Mouse (Mus musculus): ENCODE data around the gene Bhmt. TPM values are rescaled to one million over a fixed set of nuclear protein-coding genes. Genes with fewer than 3 reads are reported as not detected.

Bhmt gene
- polyA plus RNA-seq, 1 experiment from 2014 or later, result 0.11 TPM

DNA sequence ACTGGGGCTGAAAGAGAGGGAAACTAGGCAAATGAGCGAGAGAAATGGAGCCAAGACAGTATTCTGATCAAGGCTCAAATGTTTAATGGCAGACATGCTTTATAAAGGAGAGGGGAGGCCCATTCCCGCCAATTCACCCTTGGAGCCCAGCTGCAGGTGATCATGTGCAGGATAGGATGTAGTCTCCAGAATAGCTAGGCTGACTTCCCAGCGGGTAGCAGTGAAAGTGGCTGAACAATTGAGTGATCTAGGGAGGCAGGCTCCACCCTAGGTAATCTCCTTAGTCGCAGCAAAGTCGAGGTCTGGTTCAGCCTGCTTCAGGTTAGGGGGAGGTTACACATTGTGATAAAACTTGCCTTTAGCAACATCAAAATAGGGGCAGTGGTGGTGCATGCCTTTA lies 57.3 kb downstream of the Bhmt start:
- Histone ChIP-seq H3K36me3 (ENCODE audit: control insufficient read depth, insufficient read depth, low read length) (no peaks in the 10 kb centered on the region), H3K4me3 (ENCODE audit: low read length) (no peak overlapping the region), H3K27ac (ENCODE audit: low read length) (no peak overlapping the region), H3K27me3 (ENCODE audit: control insufficient read depth, insufficient read depth, low read depth, low read length) (no peaks in the 10 kb centered on the region), H3K9me3 (ENCODE audit: control insufficient read depth, low read length) (no peaks in the 10 kb centered on the region), H3K9ac (ENCODE audit: low read length) (no peak overlapping the region), H3K4me2 (ENCODE audit: low read depth, low read length) (no peak overlapping the region), H3K4me1 (replicated peaks; ENCODE audit: control insufficient read depth, insufficient read depth, low read length) (no peaks in the 10 kb centered on the region)
- WGBS, result 85% methylated on average over 5 of the region's 5 CpGs
- no peak for ATAC-seq (ENCODE audit: low read depth)

DNA sequence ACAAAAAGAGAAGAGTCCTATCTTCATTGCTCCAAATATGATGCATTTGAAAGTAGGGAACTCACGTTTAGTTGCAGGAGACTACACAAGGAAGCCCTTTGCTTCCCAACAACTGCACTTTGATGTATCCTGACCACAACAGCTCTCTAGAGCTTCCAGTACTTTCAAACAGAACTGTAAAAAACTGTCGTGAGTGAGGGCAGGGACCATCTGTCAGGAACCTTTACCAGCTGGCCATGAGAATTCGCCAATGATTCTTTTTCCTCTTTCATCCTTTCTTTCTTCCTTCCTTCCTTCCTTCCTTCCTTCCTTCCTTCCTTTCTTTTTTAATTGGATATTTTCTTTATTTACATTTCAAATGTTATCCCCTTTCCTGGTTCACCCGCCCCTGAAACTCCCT lies 68.1 kb downstream of the Bhmt start:
- Histone ChIP-seq H3K4me1 (replicated peaks; ENCODE audit: control insufficient read depth, insufficient read depth, low read length) (no peaks in the 10 kb centered on the region), H3K9me3 (ENCODE audit: control insufficient read depth, low read length) (no peaks in the 10 kb centered on the region), H3K27ac (ENCODE audit: low read length) (no peak overlapping the region), H3K9ac (ENCODE audit: low read length) (no peak overlapping the region), H3K27me3 (ENCODE audit: control insufficient read depth, insufficient read depth, low read depth, low read length) (no peaks in the 10 kb centered on the region), H3K4me3 (ENCODE audit: low read length) (no peak overlapping the region), H3K4me2 (ENCODE audit: low read depth, low read length) (no peak overlapping the region), H3K36me3 (ENCODE audit: control insufficient read depth, insufficient read depth, low read length) (no peaks in the 10 kb centered on the region)
- ATAC-seq (ENCODE audit: low read depth), result no peak
- WGBS, result 46% methylated on average over 4 of the region's 4 CpGs

Other genes with a start within 250 kb of the Bhmt start
- gene Jmy, start 138.2 kb downstream of the Bhmt start, polyA plus RNA-seq (2015; fragmentation: Nextera tagmentation; extraction: Ambion mirVana), result 3.4 and 3.6 TPM in 2 replicates
- 0.10 and 0.52 TPM in 2 replicates for gene Bhmt2, start 36.3 kb upstream of the Bhmt start, polyA plus RNA-seq (2015; fragmentation: Nextera tagmentation; extraction: Ambion mirVana)
- gene Dmgdh, start 36.5 kb upstream of the Bhmt start, polyA plus RNA-seq (2015; fragmentation: Nextera tagmentation; extraction: Ambion mirVana), result 0.26 TPM in 1 of 2 replicates, not detected in the other
- 15.2 and 17.2 TPM in 2 replicates for gene Arsb, start 133.7 kb upstream of the Bhmt start, polyA plus RNA-seq (2015; fragmentation: Nextera tagmentation; extraction: Ambion mirVana)